Mouse (Mus musculus) fat pad, adult 2 months (tissue): ENCODE results near the gene Mapkapk2.

Experiments used
- DNase-seq: peaks from one replicate; pipeline ENCODE4 v3.0.0-alpha.2; 2011; ENCODE audit warnings: low read depth, low spot score; ENCODE audit errors: extremely low read depth

Gene Mapkapk2

GRCm38 (mm10) chr1:131112576-131112975, 14.9 kb upstream of the Mapkapk2 start:
- peak; percentile 30 for DNase-seq

GRCm38 (mm10) chr1:131110525-131111106, 13.0 kb upstream of the Mapkapk2 start:
- peak; percentile 43 for DNase-seq

- no peak for DNase-seq
These were observed 10.1 kb upstream of the Mapkapk2 start for GRCm38 (mm10) chr1:131107575-131108308.

GRCm38 (mm10) chr1:131103776-131104424, 6.3 kb upstream of the Mapkapk2 start:
- DNase-seq: no peak

GRCm38 (mm10) chr1:131100808-131101207, 3.2 kb upstream of the Mapkapk2 start:
- DNase-seq: no peak

GRCm38 (mm10) chr1:131096803-131097699, 575 bp downstream of the Mapkapk2 start:
- no peak for DNase-seq

- no peak for DNase-seq
These were observed 1.4 kb downstream of the Mapkapk2 start for GRCm38 (mm10) chr1:131096132-131096695.

- DNase-seq: no peak
These were observed 2.1 kb downstream of the Mapkapk2 start for GRCm38 (mm10) chr1:131095574-131095973.

- no peak for DNase-seq
These were observed 3.7 kb downstream of the Mapkapk2 start for GRCm38 (mm10) chr1:131093889-131094288.

GRCm38 (mm10) chr1:131092846-131093245, 4.8 kb downstream of the Mapkapk2 start:
- DNase-seq: no peak

GRCm38 (mm10) chr1:131092173-131092572, 5.5 kb downstream of the Mapkapk2 start:
- no peak for DNase-seq

GRCm38 (mm10) chr1:131091481-131091880, 6.1 kb downstream of the Mapkapk2 start:
- no peak for DNase-seq

GRCm38 (mm10) chr1:131090877-131091276, 6.7 kb downstream of the Mapkapk2 start:
- no peak for DNase-seq

GRCm38 (mm10) chr1:131090261-131090660, 7.4 kb downstream of the Mapkapk2 start:
- DNase-seq: no peak

- no peak for DNase-seq
These were observed 8.0 kb downstream of the Mapkapk2 start for GRCm38 (mm10) chr1:131089525-131090127.

GRCm38 (mm10) chr1:131088547-131088946, 9.1 kb downstream of the Mapkapk2 start:
- no peak for DNase-seq

- DNase-seq: no peak
These were observed 10.7 kb downstream of the Mapkapk2 start for GRCm38 (mm10) chr1:131086907-131087306.

GRCm38 (mm10) chr1:131085957-131086739, 11.5 kb downstream of the Mapkapk2 start:
- no peak for DNase-seq

- DNase-seq: no peak
These were observed 12.4 kb downstream of the Mapkapk2 start for GRCm38 (mm10) chr1:131085272-131085671.

- DNase-seq: no peak
These were observed 13.3 kb downstream of the Mapkapk2 start for GRCm38 (mm10) chr1:131084289-131084688.
